Mouse (Mus musculus) megakaryocyte, embryonic 14.5 days (primary cell): ENCODE measurements at regions not wholly inside any gene's neighbourhood (a gene's known extent, or its start where the extent isn't known, plus 50 kb on each side); places are given as distances from the start of the nearest gene placed in this dataset.

ENCODE experiments used
- FLI1 ChIP-seq: IDR thresholded peaks from 2 replicates; pipeline ENCODE4 v1.6.1; 2012; ENCODE audit warnings: low read length, inconsistent platforms, mixed read lengths
- GATA1 ChIP-seq: IDR thresholded peaks from 3 replicates; pipeline ENCODE4 v1.6.1; 2012; ENCODE audit warnings: mixed read lengths, low read length, inconsistent platforms, borderline replicate concordance

- TF ChIP-seq GATA1: no peak
- TF ChIP-seq FLI1: no peak
Measured at GRCm38 (mm10) chr12:39873917-39874316, 163.9 kb downstream of the Arl4a start.
